In the genomic region with DNA sequence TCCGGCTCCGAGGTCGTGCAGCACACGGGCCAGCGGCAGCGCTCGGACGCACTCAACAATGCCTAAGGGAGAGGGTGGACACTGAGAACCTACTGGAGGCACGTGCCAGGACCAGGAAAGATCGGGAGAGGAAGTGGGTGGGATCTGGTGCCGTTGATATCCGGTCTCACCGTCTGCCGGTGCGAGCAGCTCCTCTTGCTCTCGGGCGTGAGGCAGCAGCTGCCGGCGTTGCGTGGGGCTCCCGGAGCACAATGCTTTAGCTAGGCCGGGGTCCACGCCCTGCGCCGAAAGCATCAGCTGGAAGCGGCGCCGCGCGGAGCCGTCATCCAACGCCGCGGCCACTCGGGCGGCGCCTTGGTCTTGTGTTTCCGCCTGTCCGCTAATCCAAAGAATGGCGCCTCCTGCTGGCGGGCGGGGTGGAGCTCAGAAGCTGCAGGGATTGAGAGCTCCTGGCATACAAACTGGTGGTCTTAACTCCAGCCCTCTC, we compare ENCODE assay signal across 8 mouse cellular contexts. TPM values are rescaled to one million over a fixed set of nuclear protein-coding genes. Genes with fewer than 3 reads are reported as not detected.
A peak's percentile ranks its signal among the peaks of the same experiment; 100 is the strongest.
DNase-seq lines count a peak whose midpoint lies in the region; ATAC-seq lines count a peak whose summit lies in the region.

Gene Sco2, minus strand, starts transcription at position 85 of the 487 bp plus-strand sequence.

- peak within 1 kb of the TSS; percentile 97 for H3K27ac ChIP-seq in hindbrain, embryonic 15.5 days (replicated peaks)

- peak; percentile 89 for ATAC-seq in hindbrain, embryonic 15.5 days (ENCODE audit: low FRiP score, low read depth)

- peak; percentile 93 for DNase-seq in R1 (ENCODE audit: low read depth, low spot score)
- peak; percentile 97 to 98 for DNase-seq in cerebellum, postnatal 25 days
- peak; percentile 93 to 94 for DNase-seq in frontal cortex, postnatal 36 days (ENCODE audit: low spot score in 2 of 2)
- DNase-seq in left cerebral cortex, adult 11 months (ENCODE audit: low spot score): peak; percentile 84
- peak; percentile 92 to 95 for DNase-seq in lung, postnatal 4 days
- DNase-seq in retina, postnatal 7 days (ENCODE audit: low read depth, low spot score): peak; percentile 84
- DNase-seq in urinary bladder, adult 2 months (ENCODE audit: low spot score): peak; percentile 96

- 0% methylated on average over 42 of the region's 42 CpGs for WGBS in hindbrain, embryonic 15.5 days

- peaks cover 34% of the 10 kb centered on the region for H3K36me3 ChIP-seq in hindbrain, embryonic 15.5 days

- H3K4me1 ChIP-seq in hindbrain, embryonic 15.5 days (replicated peaks): peaks cover 28% of the 10 kb centered on the region

- peak within 1 kb of the TSS; percentile 89 for H3K9ac ChIP-seq in hindbrain, embryonic 15.5 days

- H3K27me3 ChIP-seq in hindbrain, embryonic 15.5 days: peaks cover 29% of the 10 kb centered on the region

- H3K4me3 ChIP-seq in hindbrain, embryonic 15.5 days: peak within 1 kb of the TSS; percentile 92

- no peaks in the 10 kb centered on the region for H3K9me3 ChIP-seq in hindbrain, embryonic 15.5 days

- H3K4me2 ChIP-seq in hindbrain, embryonic 15.5 days: peak within 1 kb of the TSS; percentile 91

RNA-seq across cellular contexts. Expression of gene Sco2, which starts in this region (rescaled TPM):
- polyA plus RNA-seq in hindbrain, embryonic 15.5 days (2015; fragmentation: Nextera tagmentation; extraction: Ambion mirVana): 17.1 and 17.8 TPM in 2 replicates
- polyA plus RNA-seq in urinary bladder, adult 2 months (2012; rRNA removed): 18.8 and 23.2 TPM in 2 replicates

Comparison
In these comparisons a context has a peak if more than half of its experiments do, and no peak if none do; other contexts are left out.
1. Peak in every context shown above with its lines: DNase-seq, ATAC-seq, H3K4me3 ChIP-seq and H3K27ac ChIP-seq.